8 mouse cellular contexts compared by ENCODE assay signal in genomic region chr15:97828221-97828842, GRCm38 (mm10). TPM values are rescaled to one million over a fixed set of nuclear protein-coding genes. Genes with fewer than 3 reads are reported as not detected.
DNase-seq lines count a peak whose midpoint lies in the region; ATAC-seq lines count a peak whose summit lies in the region.

No protein-coding gene starts in this region.

- no peaks in the 10 kb centered on the region for H3K27me3 ChIP-seq in limb, embryonic 12.5 days
- H3K27me3 ChIP-seq in stomach, embryonic 16.5 days (ENCODE audit: control insufficient read depth, insufficient read depth, low read length) = no peaks in the 10 kb centered on the region

- WGBS in limb, embryonic 12.5 days = 45% methylated on average over 6 of the region's 6 CpGs
- WGBS in stomach, embryonic 16.5 days = 35% methylated on average over 6 of the region's 6 CpGs

- peak overlapping the region; percentile 98 for H3K27ac ChIP-seq in limb, embryonic 12.5 days
- H3K27ac ChIP-seq in stomach, embryonic 16.5 days (ENCODE audit: low read length) = peak overlapping the region; percentile 68

- peak overlapping the region; percentile 3; the same call in 1 of the 2 replicates for H3K4me3 ChIP-seq in limb, embryonic 12.5 days (replicated peaks)
- no peak overlapping the region for H3K4me3 ChIP-seq in stomach, embryonic 16.5 days (replicated peaks; ENCODE audit: low read length)

- peak overlapping the region; percentile 72 for H3K4me2 ChIP-seq in limb, embryonic 12.5 days
- H3K4me2 ChIP-seq in stomach, embryonic 16.5 days (ENCODE audit: low read depth, low read length) = peak overlapping the region; percentile 14; the same call in 1 of the 2 replicates

- peak; percentile 91 for DNase-seq in heart, adult 11 months
- no peak for DNase-seq in heart, adult 18-20 months
- peak; percentile 62 to 75 for DNase-seq in right cerebral cortex, adult 2 months (ENCODE audit: low spot score in 2 of 2)
- no peak for DNase-seq in right cerebral cortex, postnatal 14 days
- no peak for DNase-seq in embryo, embryonic 11 days
- no peak for DNase-seq in kidney, adult 9 months

- ATAC-seq in limb, embryonic 12.5 days (ENCODE audit: insufficient number of reproducible peaks, insufficient read depth, low FRiP score, low TSS enrichment, low read depth) = no peak
- ATAC-seq in stomach, embryonic 16.5 days (ENCODE audit: insufficient read depth, low FRiP score) = no peak

- no peak overlapping the region for H3K9ac ChIP-seq in limb, embryonic 12.5 days (replicated peaks)
- H3K9ac ChIP-seq in stomach, embryonic 16.5 days (ENCODE audit: low read length) = peak overlapping the region; percentile 98; the same call in 1 of the 2 replicates

- peaks cover 82% of the 10 kb centered on the region for H3K4me1 ChIP-seq in limb, embryonic 12.5 days (replicated peaks)
- H3K4me1 ChIP-seq in stomach, embryonic 16.5 days (ENCODE audit: control insufficient read depth, insufficient read depth, low read length) = peaks cover 66% of the 10 kb centered on the region

- no peaks in the 10 kb centered on the region for H3K9me3 ChIP-seq in limb, embryonic 12.5 days
- H3K9me3 ChIP-seq in stomach, embryonic 16.5 days (replicated peaks; ENCODE audit: control insufficient read depth, low read length) = no peaks in the 10 kb centered on the region

- peaks cover 6% of the 10 kb centered on the region; the same call in 1 of the 2 replicates for H3K36me3 ChIP-seq in limb, embryonic 12.5 days
- H3K36me3 ChIP-seq in stomach, embryonic 16.5 days (ENCODE audit: control insufficient read depth, insufficient read depth, low read length) = no peaks in the 10 kb centered on the region

RNA-seq across cellular contexts. Expression of gene Hdac7, which starts 16.0 kb away (rescaled TPM):
- total RNA-seq in heart, adult 18-20 months (2021) = 10 to 100 TPM; 19.3 to 26.3 TPM
- 31.5 and 33.6 TPM in 2 replicates for polyA plus RNA-seq in limb, embryonic 12.5 days (2016; fragmentation: Nextera tagmentation; extraction: Ambion mirVana)
- polyA plus RNA-seq in stomach, embryonic 16.5 days (2015; fragmentation: Nextera tagmentation; extraction: Ambion mirVana) = 20.4 and 23.2 TPM in 2 replicates

RNA-seq across cellular contexts. Expression of gene Slc48a1, which starts 50.0 kb away (rescaled TPM):
- total RNA-seq in heart, adult 18-20 months (2021) = 10 to 100 TPM; 57.9 to 69.7 TPM
- 34.2 and 36.6 TPM in 2 replicates for polyA plus RNA-seq in limb, embryonic 12.5 days (2016; fragmentation: Nextera tagmentation; extraction: Ambion mirVana)
- 36.5 and 39.3 TPM in 2 replicates for polyA plus RNA-seq in stomach, embryonic 16.5 days (2015; fragmentation: Nextera tagmentation; extraction: Ambion mirVana)

Comparison
In these comparisons a context has a peak if more than half of its experiments do, and no peak if none do; other contexts are left out.
1. DNase-seq: peak in heart, adult 11 months (single experiment) and right cerebral cortex, adult 2 months (2 of 2); none in heart, adult 18-20 months (0 of 2), right cerebral cortex, postnatal 14 days (single experiment), embryo, embryonic 11 days (single experiment) and kidney, adult 9 months (single experiment).